Mouse (Mus musculus) MEL-GATA-1-ER (cell line): ENCODE measurements around the gene Chchd6.

Experiments
- DNase-seq: peaks from one replicate; pipeline ENCODE4 v3.0.0-alpha.2; 2012; ENCODE audit warnings: low read depth; ENCODE audit errors: extremely low read depth

The Chchd6 gene

DNA sequence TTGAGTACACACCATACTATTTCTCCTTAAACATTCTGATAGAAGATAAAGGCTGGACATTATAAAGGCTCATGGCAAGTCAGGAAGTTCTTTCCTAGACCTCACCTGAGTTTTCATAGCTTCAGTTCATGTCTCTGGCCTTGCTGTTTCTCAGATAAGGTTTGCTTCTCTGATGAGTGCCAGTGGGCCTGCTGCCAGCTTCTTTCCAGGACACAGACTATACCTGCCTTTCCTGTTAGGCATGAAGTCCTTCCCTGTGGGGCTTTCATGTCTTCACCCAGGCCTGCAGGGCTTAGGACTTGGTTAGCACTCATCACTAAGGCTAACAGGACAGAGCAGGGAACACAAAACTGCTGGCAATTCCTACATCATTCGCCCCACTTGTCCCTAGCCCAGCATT is 186.4 kb downstream of the Chchd6 start:
- DNase-seq: no peak

GRCm38 (mm10) chr6:89408259-89408658 is 187.2 kb downstream of the Chchd6 start:
- no peak for DNase-seq

DNA sequence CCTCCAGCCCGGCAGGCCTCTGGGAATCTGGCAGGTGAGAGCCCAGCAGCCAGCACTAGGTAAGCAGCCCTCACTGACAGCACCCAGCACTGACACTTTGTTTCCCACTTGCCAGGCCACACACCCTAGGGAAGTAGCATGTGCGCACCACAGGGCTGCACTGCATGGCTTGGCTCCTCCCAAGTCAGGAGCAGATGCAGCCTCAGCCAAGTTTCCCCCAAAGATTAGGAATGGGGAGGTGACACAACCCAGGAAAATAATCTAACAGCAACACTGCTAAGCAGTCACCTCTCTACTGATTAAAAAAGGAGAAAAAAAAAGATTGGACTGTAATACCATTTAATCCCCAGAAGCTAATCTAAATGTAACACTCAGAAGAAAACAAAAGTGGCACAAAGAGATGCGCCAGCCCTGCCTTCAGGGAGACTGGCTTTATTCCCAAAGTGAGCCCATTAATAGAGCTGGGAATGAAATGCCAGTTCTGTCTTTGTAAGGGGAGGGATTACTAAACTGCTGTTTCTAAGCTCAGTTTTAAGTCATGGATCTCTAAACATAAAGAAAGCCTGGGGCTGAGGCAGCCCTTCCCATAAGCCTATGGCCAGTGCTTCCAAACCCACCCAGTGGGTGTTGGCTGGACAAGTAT is 188.1 kb downstream of the Chchd6 start:
- DNase-seq: no peak

DNA sequence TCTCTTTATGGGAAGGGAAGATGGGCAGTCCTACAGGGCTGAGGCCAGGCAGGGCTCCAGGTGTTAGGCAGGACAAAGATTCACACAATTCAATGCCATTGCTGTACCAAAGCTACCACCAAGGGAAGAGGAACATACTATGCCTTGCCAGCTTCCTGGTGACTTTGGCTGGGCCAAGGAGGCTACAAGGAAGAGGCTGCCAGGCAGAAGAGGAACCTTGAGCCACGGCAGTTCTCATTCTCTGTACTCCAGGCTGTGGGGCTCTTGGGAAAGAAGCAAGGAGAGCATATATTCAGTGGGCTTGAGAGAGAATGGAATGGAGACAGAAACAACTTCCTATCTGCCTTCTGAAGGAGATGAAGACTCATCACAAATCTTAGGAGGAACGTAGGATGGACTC is 190.5 kb downstream of the Chchd6 start:
- no peak for DNase-seq

DNA sequence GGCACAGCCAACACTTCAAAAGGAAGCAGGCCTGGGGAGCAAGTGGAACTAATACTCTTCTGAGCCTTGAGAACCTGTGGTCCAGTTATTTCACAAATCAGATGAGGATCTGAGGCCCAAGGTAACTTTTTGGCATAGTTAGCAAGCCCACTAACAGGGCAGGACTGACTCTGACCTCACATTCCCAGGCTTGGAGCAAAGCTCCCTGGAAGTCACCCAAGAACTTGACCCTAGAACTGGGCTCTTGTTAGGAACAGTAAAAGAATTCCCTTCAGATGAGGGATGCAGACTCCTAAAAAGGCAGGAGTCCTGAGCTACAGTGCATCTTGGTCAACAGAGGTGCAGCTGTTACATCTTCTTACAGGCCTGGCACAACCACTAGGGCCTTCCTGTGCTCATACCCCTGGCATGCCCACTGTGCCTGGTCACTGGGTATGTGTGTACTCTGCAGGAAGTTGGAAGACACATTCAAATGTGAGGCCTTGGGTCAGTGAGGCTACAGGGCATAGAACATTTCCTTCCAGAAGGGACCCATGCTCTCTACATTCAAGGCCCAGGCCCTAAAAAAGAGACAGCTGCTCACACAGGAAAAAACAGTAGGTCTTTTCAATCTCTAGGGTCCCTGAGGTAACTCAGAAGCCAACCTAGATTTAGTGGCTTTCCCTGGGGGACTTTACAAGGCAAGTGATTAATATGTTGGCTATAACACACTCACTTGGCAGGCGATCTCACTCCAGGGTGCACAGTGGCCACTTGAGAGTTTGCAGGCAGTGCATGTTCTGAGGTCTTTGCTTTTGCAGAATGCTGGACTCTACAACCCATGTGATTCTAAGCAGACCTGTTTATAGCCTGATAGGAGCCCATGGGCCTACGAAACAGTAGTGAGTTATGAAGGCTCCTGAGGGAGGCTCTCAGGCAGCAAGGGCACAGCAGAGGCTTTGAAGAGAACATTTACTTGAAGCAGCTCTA is 191.9 kb downstream of the Chchd6 start:
- no peak for DNase-seq

DNA sequence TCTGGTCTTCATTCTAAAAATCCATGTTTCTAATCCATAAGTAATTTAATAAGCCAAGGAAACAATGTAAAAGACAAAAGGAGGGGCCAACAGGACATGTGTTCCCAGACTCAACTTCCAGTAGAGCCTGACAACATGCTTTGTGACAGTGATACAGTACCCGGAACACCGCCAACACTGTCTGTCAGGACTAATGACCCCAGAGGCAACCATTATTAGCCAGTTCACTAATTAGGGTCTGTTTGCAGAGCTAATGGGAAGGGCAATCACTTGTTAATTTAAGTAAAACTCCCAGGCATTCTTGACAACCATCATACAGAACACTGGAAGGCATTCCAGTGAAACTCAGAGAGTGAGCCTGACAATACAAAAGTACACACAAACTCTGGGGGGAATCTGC is 193.0 kb downstream of the Chchd6 start:
- DNase-seq: no peak

DNA sequence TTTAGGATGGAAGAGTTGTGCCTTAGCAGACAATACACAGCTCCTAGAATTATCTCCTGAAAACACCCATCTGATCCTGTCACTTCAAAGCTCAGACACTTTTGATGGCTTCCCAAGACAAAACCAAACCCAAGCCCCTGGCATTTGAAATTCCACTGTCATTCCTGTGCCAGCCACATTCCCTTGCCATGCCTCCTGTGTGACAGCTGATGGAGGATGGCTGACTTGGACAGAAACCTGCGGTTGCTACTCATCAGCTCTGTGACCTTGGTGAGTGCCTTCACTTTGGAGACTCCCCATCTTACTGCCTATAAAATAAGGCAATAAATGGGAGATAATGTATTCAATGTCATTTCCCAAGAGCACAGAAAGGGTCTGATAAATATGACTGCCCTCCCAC is 195.9 kb downstream of the Chchd6 start:
- DNase-seq: no peak

DNA sequence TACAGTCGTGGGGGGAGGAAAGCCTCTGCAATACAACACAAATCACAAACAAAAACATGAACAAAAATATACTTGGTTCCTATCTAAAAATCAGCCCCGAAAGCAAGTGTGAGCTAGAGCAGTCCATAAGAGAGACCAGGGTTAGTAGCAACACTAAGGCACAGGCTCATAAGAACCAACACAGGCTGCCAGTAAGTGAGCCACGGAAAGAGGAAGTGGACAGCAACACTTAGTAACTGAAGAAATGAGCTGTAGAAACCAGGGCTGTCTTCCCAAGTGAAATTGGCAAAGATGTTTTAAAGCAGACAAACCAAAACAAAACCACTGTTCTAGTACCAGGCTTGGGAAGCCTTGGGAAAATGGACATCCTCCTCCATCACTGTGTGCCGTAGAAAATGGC is 197.5 kb downstream of the Chchd6 start:
- DNase-seq: peak; percentile 69

GRCm38 (mm10) chr6:89393820-89394219 is 201.6 kb downstream of the Chchd6 start:
- DNase-seq: no peak

GRCm38 (mm10) chr6:89392213-89392612 is 203.2 kb downstream of the Chchd6 start:
- no peak for DNase-seq

DNA sequence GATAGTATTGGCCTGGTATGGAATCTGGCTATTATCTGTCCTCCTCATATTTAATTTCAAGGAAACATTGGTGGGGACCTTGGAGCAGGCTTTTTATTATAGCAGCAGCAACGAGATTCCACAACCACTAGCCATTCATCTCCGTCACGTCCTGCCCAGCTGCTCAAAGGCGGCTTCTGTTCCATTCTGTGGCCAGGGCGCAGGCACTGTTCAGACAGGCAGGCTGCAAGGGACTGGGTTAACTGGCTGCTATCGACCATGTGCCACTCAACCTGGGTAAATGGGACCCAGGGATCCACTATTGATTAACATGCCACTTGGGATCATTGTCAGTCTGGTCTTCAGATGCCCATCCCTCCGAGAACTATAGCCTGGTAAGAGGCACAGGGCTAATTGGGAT is 205.7 kb downstream of the Chchd6 start:
- no peak for DNase-seq

DNA sequence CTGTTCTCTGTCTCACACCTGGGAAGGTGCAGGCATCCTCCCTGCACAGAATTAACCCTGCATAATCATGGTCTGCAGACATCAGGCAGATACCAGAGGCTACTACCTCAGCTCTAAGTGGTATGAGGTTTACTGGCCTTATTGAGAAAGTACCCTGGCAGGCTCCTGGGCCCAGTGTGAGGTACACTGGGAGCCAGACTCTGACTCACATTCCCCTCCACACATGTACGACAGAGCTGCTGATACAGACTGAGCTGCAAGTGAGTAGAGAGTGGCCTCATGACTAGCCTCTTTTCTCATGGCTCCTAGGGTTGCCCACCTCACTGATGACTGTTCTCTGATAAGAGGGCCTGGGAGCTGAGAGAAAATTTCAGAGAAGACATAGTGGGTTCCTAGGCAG is 208.5 kb downstream of the Chchd6 start:
- no peak for DNase-seq

GRCm38 (mm10) chr6:89384699-89385098 is 210.8 kb downstream of the Chchd6 start:
- DNase-seq: no peak

DNA sequence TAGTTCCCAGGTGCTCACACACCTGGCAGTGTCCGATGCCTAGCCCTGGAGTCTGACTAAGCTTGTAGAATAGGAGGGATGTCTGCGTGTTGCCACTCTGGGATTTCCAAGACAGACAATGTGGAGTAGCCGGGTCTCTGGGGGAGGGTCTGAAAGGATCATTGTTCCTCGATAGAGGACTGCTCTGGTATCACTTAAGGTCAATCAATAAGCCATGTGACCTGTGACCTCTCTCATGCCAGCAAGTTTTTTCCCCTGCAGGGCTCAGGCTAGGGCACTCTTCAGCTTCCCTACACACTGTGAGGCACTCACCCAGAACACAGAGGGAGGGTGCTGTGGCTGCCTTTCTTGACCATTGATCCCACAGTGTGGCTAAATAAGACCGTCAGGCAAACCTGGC is 213.6 kb downstream of the Chchd6 start:
- no peak for DNase-seq

GRCm38 (mm10) chr6:89381172-89381571 is 214.3 kb downstream of the Chchd6 start:
- no peak for DNase-seq

DNA sequence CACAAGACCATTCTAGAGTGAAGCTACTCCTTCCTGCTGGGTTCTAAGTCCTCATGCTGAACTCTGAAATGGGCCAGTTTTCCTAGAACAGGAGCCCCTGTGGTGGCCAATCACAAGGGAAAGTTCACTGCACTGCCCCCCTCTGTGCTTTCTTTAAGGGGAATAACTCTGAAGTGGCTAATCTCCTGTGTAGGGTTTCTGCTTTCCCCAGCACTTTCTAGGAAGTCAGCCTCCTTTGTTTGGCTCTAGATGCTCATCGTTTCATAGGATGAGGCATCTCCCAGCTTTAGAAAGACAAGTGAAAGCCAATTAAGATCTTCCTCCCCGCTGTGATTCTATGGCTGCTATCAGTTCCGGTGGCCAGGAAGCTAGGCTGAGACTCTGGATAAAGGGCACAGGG is 214.7 kb downstream of the Chchd6 start:
- DNase-seq: no peak

GRCm38 (mm10) chr6:89378264-89378663 is 217.2 kb downstream of the Chchd6 start:
- no peak for DNase-seq

- DNase-seq: no peak
These were observed 226.6 kb downstream of the Chchd6 start for GRCm38 (mm10) chr6:89368812-89369211.

DNA sequence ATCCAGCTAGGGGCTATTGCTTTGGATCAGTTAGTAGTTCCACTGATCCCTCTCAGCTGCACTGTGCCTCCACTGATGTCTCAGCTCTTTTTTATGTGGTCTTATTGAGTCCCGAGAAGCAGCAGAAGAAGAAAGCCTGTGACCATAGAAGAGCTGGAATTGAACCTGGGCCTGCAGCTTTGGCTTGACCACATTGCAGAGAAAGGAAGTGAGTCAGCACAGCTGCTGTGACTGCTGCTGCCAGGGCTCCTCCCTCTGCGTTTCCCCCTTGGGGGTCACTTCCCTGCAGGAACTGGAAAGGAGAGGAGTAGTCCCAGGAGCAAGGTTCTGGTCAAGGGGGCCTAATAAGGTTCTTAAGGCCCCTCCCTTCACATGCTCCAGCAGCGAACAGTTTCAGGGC is 231.1 kb downstream of the Chchd6 start:
- DNase-seq: no peak

GRCm38 (mm10) chr6:89363107-89363451 is 232.4 kb downstream of the Chchd6 start:
- no peak for DNase-seq

DNA sequence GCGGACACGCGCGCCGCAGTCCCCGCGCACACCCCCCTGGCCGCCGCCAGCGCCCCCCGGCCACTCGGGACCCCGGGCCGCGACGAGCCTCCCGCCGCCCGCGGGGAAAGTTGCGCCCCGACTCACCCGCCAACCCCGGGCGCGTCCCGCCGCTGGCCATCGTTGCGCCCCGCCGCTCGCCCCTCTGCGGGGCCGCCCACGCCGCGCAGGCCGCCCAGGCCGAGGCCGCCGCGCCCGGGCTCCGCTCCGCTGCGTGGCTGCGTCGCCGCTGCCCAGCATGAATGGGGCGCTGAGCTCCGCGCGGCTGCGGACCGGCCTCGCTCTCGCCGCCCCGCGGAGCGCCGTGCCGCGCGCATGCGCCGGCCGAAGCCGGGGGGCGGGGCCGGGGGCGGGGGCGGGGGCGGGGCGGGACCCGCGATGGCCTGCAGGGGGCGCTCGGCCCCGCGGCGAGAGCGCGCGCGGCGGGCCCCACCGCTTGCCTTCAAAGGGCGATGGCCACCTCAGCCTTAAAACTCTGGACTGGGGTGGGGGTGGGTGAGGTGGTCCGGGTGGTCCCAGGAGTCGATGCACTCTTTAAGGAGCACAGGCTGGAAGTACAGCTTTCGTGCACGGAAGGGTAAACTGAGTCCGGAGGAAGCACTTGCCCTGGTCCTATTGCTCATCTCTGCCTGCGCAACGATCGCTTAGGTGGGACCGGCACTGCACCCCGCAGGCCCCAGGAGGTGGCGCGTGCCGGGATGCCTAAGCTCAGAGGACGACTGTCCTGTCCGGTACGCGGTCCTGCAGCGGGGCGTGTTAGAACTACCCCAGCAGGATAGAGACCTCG is 233.0 kb downstream of the Chchd6 start, which contains the start of gene Plxna1:
Plxna1 (minus strand) TSS at position 340 of the 826 bp plus-strand sequence.
- DNase-seq: no peak
